Mouse (Mus musculus): ENCODE measurements at regions not wholly inside any gene's neighbourhood (a gene's known extent, or its start where the extent isn't known, plus 50 kb on each side); places are given as distances from the start of the nearest gene placed in this dataset.

- no peak for DNase-seq (ENCODE audit: low spot score in 2 of 2)
Observed at GRCm38 (mm10) chr8:116133084-116133483, 371.7 kb upstream of the Dynlrb2 start.

GRCm38 (mm10) chr8:116120067-116120466 lies 384.7 kb upstream of the Dynlrb2 start:
- DNase-seq (ENCODE audit: low spot score in 2 of 2): no peak

- no peak for DNase-seq (ENCODE audit: low spot score in 2 of 2)
Observed at GRCm38 (mm10) chr8:116117919-116118318, 386.9 kb upstream of the Dynlrb2 start.

GRCm38 (mm10) chr8:116116625-116117024 lies 388.1 kb upstream of the Dynlrb2 start:
- DNase-seq (ENCODE audit: low spot score in 2 of 2): no peak

- no peak for DNase-seq (ENCODE audit: low spot score in 2 of 2)
Observed at GRCm38 (mm10) chr8:116115811-116116372, 388.9 kb upstream of the Dynlrb2 start.

GRCm38 (mm10) chr8:116114978-116115377 lies 389.8 kb upstream of the Dynlrb2 start:
- DNase-seq (ENCODE audit: low spot score in 2 of 2): no peak

- DNase-seq (ENCODE audit: low spot score in 2 of 2): no peak
Observed at GRCm38 (mm10) chr8:116114502-116114901, 390.3 kb upstream of the Dynlrb2 start.

GRCm38 (mm10) chr8:116111168-116111567 lies 393.6 kb upstream of the Dynlrb2 start:
- no peak for DNase-seq (ENCODE audit: low spot score in 2 of 2)

GRCm38 (mm10) chr8:116096666-116097065 lies 389.1 kb upstream of the Maf start:
- DNase-seq (ENCODE audit: low spot score in 2 of 2): no peak

- no peak for DNase-seq (ENCODE audit: low spot score in 2 of 2)
Observed at GRCm38 (mm10) chr8:116083156-116083555, 375.6 kb upstream of the Maf start.

GRCm38 (mm10) chr8:116078849-116079407 lies 371.3 kb upstream of the Maf start:
- DNase-seq (ENCODE audit: low spot score in 2 of 2): no peak

- no peak for DNase-seq (ENCODE audit: low spot score in 2 of 2)
Observed at GRCm38 (mm10) chr8:116071497-116071896, 363.9 kb upstream of the Maf start.

GRCm38 (mm10) chr8:116069538-116069937 lies 361.9 kb upstream of the Maf start:
- no peak for DNase-seq (ENCODE audit: low spot score in 2 of 2)

- DNase-seq (ENCODE audit: low spot score in 2 of 2): no peak
Observed at GRCm38 (mm10) chr8:116067978-116068375, 360.4 kb upstream of the Maf start.

- DNase-seq (ENCODE audit: low spot score in 2 of 2): no peak
Observed at GRCm38 (mm10) chr8:116067182-116067977, 359.8 kb upstream of the Maf start.

GRCm38 (mm10) chr8:116065871-116066270 lies 358.3 kb upstream of the Maf start:
- no peak for DNase-seq (ENCODE audit: low spot score in 2 of 2)

GRCm38 (mm10) chr8:116065327-116065726 lies 357.7 kb upstream of the Maf start:
- no peak for DNase-seq (ENCODE audit: low spot score in 2 of 2)

- DNase-seq (ENCODE audit: low spot score in 2 of 2): no peak
Observed at GRCm38 (mm10) chr8:116064562-116064961, 357.0 kb upstream of the Maf start.

GRCm38 (mm10) chr8:116063541-116063940 lies 355.9 kb upstream of the Maf start:
- DNase-seq (ENCODE audit: low spot score in 2 of 2): no peak

- no peak for DNase-seq (ENCODE audit: low spot score in 2 of 2)
Observed at GRCm38 (mm10) chr8:116053483-116053882, 345.9 kb upstream of the Maf start.

- DNase-seq (ENCODE audit: low spot score in 2 of 2): no peak
Observed at GRCm38 (mm10) chr8:116053043-116053442, 345.4 kb upstream of the Maf start.

- DNase-seq (ENCODE audit: low spot score in 2 of 2): no peak
Observed at GRCm38 (mm10) chr8:116048480-116048879, 340.9 kb upstream of the Maf start.

GRCm38 (mm10) chr8:116046859-116047258 lies 339.3 kb upstream of the Maf start:
- DNase-seq (ENCODE audit: low spot score in 2 of 2): no peak
